Mouse (Mus musculus): ENCODE results near the gene Tunar. TPM values are rescaled to one million over a fixed set of nuclear protein-coding genes. Genes with fewer than 3 reads are reported as not detected.
A peak's percentile ranks its signal among the peaks of the same experiment; 100 is the strongest.

The Tunar gene
- polyA plus RNA-seq, 1 experiment: 17.5 TPM

DNA sequence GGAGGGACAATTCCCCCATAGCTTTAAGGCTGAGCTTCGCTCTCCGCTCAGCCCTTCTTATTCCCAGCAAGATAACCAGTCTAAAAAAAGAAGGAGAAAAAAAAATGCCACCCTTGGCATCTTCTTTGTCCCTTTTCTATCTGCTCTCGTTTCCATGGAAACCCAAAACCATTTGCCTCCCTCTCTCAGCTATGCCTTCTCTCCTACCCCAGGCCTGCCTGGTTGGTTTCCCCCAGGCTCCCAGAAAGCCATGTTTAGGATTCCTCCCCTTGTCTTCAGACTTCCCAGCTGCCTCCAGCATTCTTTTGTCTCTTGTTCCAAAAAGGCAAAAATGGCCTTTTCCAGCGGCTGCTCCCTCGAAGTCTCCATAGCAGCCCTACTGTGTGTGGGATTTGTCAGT lies 70.1 kb downstream of the Tunar start:
- DNase-seq (ENCODE audit: low read depth): no peak
- no peak for TF ChIP-seq CTCF (IDR thresholded peaks at IDR 0.05; ENCODE audit: borderline replicate concordance, extremely low read depth, insufficient read depth, insufficient read length)
- no peak for TF ChIP-seq POLR2A (IDR thresholded peaks at IDR 0.05; ENCODE audit: borderline replicate concordance, extremely low read depth, insufficient read depth, insufficient read length, poor library complexity, severe bottlenecking)

DNA sequence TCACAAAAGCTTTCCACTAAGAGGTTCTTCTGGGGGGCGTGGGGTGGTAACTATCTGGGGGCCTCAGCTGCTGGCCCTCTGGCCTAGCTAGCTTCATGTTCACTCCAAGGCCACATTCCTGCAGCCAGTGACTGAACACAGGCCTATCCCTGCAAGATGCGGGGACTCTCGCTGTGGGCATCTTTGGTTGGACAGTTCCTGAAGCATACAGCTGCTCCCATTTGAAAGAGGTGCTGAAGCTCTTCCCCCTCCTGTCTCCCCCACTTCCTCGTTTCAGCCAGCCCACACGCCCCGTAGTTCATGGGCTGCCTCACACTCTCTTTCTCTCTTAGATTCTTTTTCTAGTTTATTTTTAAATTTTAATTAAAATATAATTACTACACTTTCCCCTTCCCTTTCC lies 72.3 kb downstream of the Tunar start:
- no peak for DNase-seq (ENCODE audit: low read depth)
- TF ChIP-seq CTCF (IDR thresholded peaks at IDR 0.05; ENCODE audit: borderline replicate concordance, extremely low read depth, insufficient read depth, insufficient read length): no peak
- no peak for TF ChIP-seq POLR2A (IDR thresholded peaks at IDR 0.05; ENCODE audit: borderline replicate concordance, extremely low read depth, insufficient read depth, insufficient read length, poor library complexity, severe bottlenecking)

DNA sequence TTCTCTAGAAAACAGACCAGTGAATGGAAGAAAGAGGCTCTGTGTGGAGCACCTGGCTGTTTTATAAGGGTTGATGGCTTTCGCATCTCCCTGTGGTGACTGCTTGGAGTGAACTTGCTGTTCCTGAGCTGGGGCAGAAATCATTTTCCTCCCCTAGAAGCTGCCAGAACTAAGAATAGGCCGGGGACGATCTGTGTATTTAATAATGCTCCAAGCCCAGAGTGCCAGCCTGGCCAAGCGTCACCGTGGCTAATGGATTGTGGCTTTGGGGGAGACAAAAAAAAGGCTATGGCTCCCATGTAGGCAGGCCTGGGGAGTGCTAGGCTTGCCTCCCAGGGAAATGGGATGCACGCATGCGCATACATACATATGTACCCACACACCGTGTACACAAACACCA lies 80.2 kb downstream of the Tunar start:
- no peak for DNase-seq (ENCODE audit: low read depth)

DNA sequence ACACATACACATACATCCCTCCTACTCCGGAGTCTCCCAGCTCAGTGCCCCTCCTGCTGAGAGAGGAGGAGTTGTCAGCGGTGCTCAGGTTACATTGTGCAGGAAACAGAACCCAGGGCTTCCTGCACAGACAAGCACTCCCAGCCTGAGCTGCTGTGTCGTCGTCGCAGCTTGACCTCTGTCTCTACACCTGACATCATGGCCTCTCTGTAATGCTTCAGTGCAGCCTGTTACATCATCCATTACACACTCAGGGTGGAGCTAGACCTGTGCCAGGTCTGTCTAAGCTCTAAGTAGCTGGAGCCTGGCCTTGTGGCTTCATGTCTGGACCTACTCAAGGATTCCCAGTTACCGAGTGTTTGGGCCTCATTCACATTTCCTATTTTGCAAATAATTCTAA lies 86.8 kb downstream of the Tunar start:
- DNase-seq (ENCODE audit: low read depth): no peak

More for the DNA sequence above, 80.2 kb downstream of the Tunar start:
- TF ChIP-seq CTCF (IDR thresholded peaks at IDR 0.05; ENCODE audit: borderline replicate concordance, extremely low read depth, insufficient read depth, insufficient read length) (no peak), POLR2A (IDR thresholded peaks at IDR 0.05; ENCODE audit: borderline replicate concordance, extremely low read depth, insufficient read depth, insufficient read length, poor library complexity, severe bottlenecking) (no peak)

DNA sequence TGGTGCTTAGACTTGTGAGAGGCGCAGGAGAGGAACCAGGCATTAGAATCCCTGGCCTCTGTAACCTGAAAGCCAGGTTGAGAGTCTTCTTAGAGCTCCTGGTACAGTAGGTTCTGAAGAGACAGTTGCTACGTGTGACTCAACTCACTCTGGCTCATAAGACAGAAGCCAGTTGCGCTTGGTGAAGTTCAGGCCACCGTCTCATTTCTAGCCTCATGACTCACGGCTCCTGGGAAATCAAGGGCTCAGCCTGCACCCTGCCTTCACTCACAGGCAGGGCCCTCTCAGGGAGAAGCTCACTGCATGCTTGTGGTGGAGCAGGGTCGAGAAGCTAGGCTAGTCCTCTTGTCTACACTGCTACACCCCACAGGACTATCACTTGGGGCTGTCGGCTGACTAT lies 92.9 kb downstream of the Tunar start:
- no peak for DNase-seq (ENCODE audit: low read depth)

More for the DNA sequence above, 86.8 kb downstream of the Tunar start:
- TF ChIP-seq POLR2A (IDR thresholded peaks at IDR 0.05; ENCODE audit: borderline replicate concordance, extremely low read depth, insufficient read depth, insufficient read length, poor library complexity, severe bottlenecking) (no peak), CTCF (IDR thresholded peaks at IDR 0.05; ENCODE audit: borderline replicate concordance, extremely low read depth, insufficient read depth, insufficient read length) (no peak)

DNA sequence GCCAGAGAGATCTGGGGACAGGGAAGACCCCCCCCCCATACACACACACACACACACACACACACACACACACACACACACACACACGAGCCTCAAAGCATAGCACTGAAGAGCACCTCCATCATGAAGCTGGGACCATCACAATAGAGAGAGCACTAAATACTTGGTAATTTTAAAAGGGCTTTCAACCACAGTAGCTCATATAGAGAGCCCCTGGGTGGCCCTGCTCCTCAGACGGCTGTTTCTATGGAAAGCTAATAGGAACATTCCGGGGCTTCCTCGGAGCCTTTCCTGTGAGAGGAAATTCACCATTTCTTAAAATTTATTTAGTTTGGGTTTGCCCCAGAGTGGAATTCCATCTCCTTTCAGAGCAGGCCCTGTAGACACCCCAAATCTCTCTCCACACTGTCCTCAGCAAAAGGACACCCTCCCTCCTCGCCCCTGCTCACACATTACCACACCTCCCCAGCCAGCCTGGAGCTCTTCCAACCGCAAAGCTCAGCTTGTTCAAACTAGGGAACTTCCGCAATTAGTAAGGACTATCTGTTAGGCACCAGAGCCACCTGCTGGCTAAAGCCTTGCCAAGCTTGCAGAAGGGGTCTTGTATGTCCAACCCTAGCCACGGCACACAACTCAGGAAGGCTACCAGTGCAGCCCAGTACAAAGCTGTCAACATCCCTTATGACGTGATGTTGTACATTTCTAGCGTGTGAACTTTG lies 93.5 kb downstream of the Tunar start:
- TF ChIP-seq POLR2A (IDR thresholded peaks at IDR 0.05; ENCODE audit: borderline replicate concordance, extremely low read depth, insufficient read depth, insufficient read length, poor library complexity, severe bottlenecking) (no peak), CTCF (IDR thresholded peaks at IDR 0.05; ENCODE audit: borderline replicate concordance, extremely low read depth, insufficient read depth, insufficient read length) (peak; percentile 85)
- peak; percentile 96 for DNase-seq (ENCODE audit: low read depth)

More for the DNA sequence above, 92.9 kb downstream of the Tunar start:
- TF ChIP-seq CTCF (IDR thresholded peaks at IDR 0.05; ENCODE audit: borderline replicate concordance, extremely low read depth, insufficient read depth, insufficient read length) (no peak), POLR2A (IDR thresholded peaks at IDR 0.05; ENCODE audit: borderline replicate concordance, extremely low read depth, insufficient read depth, insufficient read length, poor library complexity, severe bottlenecking) (no peak)

DNA sequence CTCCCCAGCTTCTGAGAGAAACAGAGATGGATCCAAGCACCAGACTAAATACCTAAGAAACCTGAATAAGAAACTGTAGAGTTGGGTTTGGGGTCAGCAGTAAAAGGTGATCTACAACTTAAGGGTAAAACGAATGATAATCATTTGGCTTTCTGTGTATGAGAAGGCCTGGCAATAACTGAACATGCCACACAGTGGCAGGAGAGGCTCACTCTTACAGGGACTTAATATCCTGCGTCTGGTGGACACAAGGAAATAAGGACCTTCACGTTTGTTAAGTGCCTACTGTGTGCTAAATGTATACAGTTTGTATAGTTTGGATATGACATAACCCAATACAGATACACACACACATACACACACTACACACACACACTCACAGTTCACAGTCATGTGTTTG lies 98.2 kb downstream of the Tunar start:
- peak; percentile 47 for DNase-seq (ENCODE audit: low read depth)
- TF ChIP-seq POLR2A (IDR thresholded peaks at IDR 0.05; ENCODE audit: borderline replicate concordance, extremely low read depth, insufficient read depth, insufficient read length, poor library complexity, severe bottlenecking) (no peak), CTCF (IDR thresholded peaks at IDR 0.05; ENCODE audit: borderline replicate concordance, extremely low read depth, insufficient read depth, insufficient read length) (peak; percentile 61; the same call in 1 of the 2 replicates)

DNA sequence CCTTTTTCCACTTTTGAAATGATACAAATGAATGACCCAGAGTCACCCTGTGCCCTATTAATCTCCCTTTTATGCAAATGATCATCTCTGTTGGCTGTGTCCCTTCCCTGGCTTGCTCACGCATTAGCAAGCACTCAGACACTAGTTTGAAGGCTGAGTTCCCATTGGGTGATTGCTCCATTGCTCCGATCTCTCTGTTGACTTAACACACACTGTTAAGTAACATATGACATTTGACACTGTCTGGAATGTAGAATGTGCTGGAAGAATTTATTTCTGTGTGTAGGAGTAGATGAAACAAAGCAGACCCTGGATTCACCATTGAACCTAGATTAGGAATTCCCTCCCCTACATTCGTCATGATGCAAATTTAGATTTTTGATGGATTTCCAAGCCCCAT lies 99.1 kb downstream of the Tunar start:
- no peak for DNase-seq (ENCODE audit: low read depth)
- TF ChIP-seq POLR2A (IDR thresholded peaks at IDR 0.05; ENCODE audit: borderline replicate concordance, extremely low read depth, insufficient read depth, insufficient read length, poor library complexity, severe bottlenecking) (no peak), CTCF (IDR thresholded peaks at IDR 0.05; ENCODE audit: borderline replicate concordance, extremely low read depth, insufficient read depth, insufficient read length) (no peak)

Other genes starting within 250 kb of the Tunar start
- gene Tcl1b2, start 187.9 kb upstream of the Tunar start, polyA plus RNA-seq (2012; rRNA removed): 0.08 and 0.14 TPM in 2 replicates
- not detected in 2 replicates for gene Tcl1b1, start 174.2 kb upstream of the Tunar start, polyA plus RNA-seq (2012; rRNA removed)
- gene Tcl1b5, start 157.5 kb upstream of the Tunar start, polyA plus RNA-seq (2012; rRNA removed): not detected in 2 replicates
- gene Tcl1b3, start 142.8 kb upstream of the Tunar start, polyA plus RNA-seq (2012; rRNA removed): not detected in 2 replicates
- not detected in 2 replicates for gene Tcl1b4, start 131.9 kb upstream of the Tunar start, polyA plus RNA-seq (2012; rRNA removed)
- gene Tcl1, start 111.1 kb upstream of the Tunar start, polyA plus RNA-seq (2012; rRNA removed): not detected in 2 replicates
- gene D430019H16Rik, start 120.0 kb downstream of the Tunar start, polyA plus RNA-seq (2012; rRNA removed): 90.3 and 133 TPM in 2 replicates
- 0.40 and 0.98 TPM in 2 replicates for gene Bdkrb2, start 229.4 kb downstream of the Tunar start, polyA plus RNA-seq (2012; rRNA removed)

Measured in brain, embryonic 14.5 days (tissue).